Mouse (Mus musculus) cerebellum, adult (tissue): ENCODE measurements around the gene Ascc1.

Experiments
- ATAC-seq: cut with Nextera tagmentation; 2 replicates; pipeline ENCODE4 v1.9.2; 2017; ENCODE audit warnings: mild to moderate bottlenecking, moderate library complexity, mixed read lengths; ENCODE audit not compliant: insufficient number of reproducible peaks, low FRiP score, low TSS enrichment

The Ascc1 gene

DNA sequence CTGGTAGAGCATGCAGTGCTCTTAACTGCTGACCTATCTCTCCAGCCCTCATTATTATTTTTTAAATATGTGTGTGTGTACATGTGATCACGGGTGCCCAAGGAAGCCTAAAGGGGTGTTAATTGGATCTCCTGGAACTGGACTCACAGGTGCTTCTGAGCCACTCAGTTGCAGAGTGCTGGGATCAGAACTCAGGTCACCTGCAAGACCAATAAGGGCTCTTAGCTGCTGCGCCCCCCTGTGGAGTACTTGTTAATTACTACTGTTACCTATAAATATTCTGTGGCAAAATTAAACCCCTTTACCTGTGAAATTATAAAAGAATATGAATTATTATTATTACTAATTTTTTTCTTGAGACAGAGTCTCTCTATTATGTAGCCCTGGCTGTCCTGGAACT, 2.7 kb downstream of the Ascc1 start:
- no peak for ATAC-seq

DNA sequence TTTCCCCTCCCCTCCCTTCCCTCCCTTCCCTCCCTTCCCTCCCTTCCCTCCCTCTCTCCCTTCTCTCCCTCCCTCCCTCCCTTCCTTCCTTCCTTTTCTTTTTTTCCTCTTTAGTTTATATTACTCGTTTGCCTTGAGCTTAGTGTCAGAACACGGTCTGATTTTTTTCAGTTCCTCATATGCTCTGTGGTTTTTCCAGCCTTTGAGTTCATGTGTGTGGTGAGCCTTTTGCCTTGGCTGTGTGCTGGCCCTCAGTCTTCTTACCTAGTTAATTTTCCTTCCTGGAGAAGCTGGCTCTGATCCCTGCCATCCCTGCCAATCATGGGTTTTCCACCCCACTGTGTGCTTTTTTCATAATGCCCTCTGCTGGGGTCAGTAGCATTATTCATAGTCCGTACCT, 6.5 kb downstream of the Ascc1 start:
- ATAC-seq: no peak

DNA sequence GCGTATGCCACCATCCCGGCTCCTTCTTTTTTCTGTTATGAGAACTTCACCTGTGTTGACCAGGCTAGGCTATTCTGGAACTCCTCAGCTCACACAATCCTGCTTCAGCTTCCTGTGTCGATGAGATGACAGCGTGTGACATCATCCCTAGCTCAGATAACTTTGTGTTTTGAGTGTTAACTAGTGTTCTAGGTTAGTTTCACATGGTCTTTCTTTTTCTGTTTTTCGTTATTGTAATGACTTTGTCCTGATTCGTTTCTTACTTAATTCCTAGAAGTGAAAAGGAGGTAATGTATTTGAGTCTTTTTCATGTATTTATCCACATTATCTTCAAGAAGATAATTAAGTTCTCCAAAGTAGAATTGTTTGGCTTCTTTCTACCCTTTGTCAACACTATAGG, 13.6 kb downstream of the Ascc1 start:
- no peak for ATAC-seq

DNA sequence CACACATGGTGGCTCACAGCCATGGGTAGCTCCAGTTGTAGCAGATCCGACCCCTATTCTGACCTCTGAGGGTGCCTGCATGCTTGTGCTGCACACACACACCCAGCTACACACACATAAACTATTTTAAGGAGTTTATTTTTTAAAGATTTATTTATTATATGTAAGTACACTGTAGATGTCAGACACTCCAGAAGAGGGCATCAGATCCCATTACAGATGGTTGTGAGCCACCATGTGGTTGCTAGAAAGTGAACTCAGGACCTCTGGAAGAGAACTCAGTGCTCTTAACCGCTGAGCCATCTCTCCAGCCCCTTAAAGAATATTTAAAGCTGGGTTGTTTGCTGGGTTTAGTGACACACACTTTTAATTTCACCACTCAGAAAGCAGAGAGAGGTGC, 16.7 kb downstream of the Ascc1 start:
- ATAC-seq: no peak

DNA sequence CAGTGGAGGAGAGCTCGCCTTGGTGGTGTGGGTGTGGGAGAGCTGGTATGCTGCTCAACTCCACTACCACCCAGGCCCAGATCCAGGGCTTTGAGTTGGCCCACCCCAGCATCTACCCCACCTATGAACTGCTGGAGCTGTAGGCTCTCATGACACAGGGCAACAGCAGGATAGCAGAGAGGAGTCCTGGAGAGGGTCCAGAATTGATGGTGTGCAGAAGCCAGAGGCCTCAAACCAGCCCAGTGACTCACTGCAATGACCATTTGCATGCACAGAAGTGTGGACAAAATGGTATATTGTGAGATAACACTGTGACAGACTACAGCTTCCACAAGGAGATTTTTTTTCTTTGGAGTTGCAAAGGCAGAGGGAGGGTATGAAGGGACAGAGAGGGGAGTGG, 21.1 kb downstream of the Ascc1 start:
- no peak for ATAC-seq

- ATAC-seq: no peak
Observed at GRCm38 (mm10) chr10:60026759-60027395, 24.3 kb downstream of the Ascc1 start.

GRCm38 (mm10) chr10:60027619-60028084, 25.0 kb downstream of the Ascc1 start:
- no peak for ATAC-seq

DNA sequence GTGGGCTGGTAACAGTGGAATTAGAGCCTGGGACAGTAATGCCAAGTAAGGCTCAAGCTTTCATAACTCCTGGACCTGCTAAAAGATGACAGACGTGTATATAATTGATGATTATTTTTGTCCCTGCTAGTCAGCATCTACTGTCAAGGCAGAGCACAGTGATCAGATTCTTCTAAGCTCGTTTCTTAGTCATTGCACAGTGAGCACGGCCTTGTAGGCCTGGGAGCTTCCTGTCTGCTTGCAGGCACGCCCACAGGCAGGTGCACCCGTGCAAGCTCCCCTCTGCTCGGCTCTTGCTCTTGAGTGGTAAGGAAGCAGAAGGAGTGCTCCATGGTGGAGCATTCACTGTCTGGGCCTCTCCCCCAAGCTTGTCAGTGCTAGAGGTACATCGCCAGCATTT, 25.6 kb downstream of the Ascc1 start:
- ATAC-seq: no peak

GRCm38 (mm10) chr10:60028979-60029378, 26.4 kb downstream of the Ascc1 start:
- ATAC-seq: no peak

DNA sequence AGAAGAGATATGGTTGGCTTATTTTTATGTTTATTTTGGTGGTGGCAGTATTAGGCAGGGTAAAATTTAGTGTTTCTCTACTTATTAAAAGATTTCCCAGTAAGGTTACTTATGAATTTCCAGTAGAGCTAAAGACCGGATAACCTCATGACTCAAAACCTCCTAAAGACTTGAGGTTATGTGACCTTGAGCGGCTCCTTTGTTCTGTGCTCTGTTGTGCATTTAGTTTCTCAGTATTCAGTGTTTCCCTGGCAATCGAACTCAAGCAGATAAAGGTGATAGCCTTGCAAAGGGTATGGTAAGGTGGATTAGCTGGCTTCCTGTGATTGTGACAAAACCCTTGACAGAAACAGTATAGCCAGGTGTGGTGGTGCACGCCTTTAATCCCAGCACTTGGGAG, 26.8 kb downstream of the Ascc1 start:
- ATAC-seq: no peak

GRCm38 (mm10) chr10:60031562-60031961, 29.0 kb downstream of the Ascc1 start:
- ATAC-seq: no peak

- ATAC-seq: no peak
Observed at GRCm38 (mm10) chr10:60031985-60032384, 29.4 kb downstream of the Ascc1 start.

DNA sequence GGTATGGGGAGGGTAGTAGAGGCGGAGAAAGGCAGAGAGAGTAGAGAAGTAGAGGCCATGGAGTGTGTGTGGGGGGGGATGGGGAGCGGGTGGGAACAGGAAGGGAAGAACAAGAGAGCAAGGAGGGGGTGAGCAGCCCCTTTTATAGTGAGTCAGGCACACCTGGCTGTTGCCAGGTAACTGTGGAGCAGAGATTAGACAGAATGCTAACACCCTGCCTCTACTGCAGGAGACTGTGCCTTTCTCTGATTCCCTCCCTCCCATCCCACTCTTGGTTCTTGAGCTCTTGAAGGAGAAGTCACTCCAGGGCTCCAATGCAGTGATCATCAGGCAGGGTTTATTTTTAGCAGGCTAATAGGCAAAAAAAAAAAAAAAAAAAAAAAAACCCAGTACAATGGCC, 30.0 kb downstream of the Ascc1 start:
- ATAC-seq: no peak

- no peak for ATAC-seq
Observed at GRCm38 (mm10) chr10:60033064-60033463, 30.5 kb downstream of the Ascc1 start.

GRCm38 (mm10) chr10:60034621-60035020, 32.0 kb downstream of the Ascc1 start:
- ATAC-seq: no peak

DNA sequence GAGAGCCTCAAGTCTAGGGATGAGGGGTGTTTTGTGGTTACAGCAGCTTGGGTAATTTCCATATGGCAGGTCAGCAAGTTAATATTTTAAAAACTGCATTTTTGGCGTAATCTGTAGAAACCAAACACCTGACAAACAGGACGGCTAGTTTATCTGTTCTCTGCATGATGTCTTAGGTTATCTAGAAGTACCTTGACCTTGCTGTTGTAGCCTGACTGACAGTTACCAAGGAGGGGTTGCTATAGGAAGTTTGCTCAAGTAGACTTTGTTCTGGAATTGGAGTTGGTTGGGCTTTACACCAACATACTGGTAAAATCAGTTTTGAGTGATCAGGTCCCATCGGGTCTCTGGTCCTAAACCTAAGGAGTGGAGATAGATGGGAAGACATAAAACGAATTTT, 33.1 kb downstream of the Ascc1 start:
- ATAC-seq: no peak

DNA sequence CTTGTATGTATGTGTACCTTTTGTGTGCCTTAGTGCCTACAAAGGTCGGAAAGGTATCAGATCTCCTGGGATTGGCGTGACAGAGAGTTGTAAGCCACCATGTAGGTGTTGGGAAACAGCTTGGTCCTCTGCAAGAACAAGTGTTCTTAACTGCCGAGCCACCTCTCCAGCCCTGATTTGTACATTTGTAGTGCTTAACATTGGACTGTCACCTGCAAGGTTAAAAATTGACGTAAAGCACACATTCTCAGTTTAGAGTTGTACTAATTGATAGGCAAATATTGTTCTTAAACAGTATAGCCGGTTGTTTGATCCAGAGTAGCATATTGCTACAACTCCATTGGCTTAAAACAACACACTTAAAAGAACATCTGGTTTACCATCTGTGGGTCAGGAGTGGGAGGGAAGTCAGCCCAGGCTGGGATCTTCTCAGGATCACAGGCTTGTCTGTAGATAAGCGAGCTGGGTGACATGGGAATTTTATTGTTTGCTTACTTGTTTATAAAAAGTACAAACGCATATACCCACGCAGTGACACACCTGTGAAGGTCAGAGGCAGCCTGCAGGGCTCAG, 39.8 kb downstream of the Ascc1 start:
- ATAC-seq: no peak

- ATAC-seq: no peak
Observed at GRCm38 (mm10) chr10:60046696-60047095, 44.1 kb downstream of the Ascc1 start.

GRCm38 (mm10) chr10:60050581-60050980, 48.0 kb downstream of the Ascc1 start:
- no peak for ATAC-seq

DNA sequence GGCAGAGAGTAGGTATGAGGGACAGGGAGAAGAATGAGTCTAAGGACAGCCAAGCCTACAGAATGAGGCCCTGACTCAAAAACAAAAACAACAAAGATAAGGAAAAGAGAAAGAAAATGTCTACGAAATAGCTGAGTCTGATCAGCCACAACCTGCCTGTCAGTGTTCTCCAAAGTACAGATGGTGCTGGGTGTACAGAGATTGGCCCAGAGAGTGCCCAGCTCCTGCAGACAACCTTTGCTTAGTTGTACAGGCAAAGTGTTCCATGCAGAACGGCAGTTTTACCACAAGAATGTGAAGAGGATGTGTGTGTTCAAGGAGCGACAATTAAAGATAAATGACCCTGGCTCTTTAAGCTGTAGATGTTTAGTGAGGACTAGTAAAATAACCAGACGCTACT, 50.5 kb downstream of the Ascc1 start:
- no peak for ATAC-seq

DNA sequence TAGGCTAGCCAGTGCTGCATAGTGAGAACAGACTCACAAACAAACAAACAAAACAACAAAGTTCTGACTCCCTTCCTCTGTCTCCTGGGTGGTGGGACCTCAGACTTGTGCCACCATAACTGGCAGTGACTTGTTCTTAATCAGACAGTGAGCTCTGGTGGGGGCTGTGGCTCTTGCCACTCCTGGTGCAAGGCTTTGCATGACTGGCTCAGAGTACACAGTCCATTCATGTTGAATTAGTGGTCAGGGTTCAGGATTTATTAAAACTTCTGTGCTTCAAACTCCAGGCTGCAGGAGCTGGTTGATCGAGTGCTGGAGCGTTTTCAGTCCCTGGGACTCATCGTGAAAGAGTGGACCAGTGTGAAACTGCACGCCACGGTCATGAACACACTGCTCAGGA, 59.6 kb downstream of the Ascc1 start:
- no peak for ATAC-seq

- no peak for ATAC-seq
Observed at GRCm38 (mm10) chr10:60062931-60063330, 60.3 kb downstream of the Ascc1 start.
